Mouse (Mus musculus) monocyte, adult 2 months (primary cell): ENCODE measurements around the gene Hist4h4.
"Not testable (repeated sequence)": the region's sequence is repeated elsewhere in the genome, so short reads cannot be mapped to it uniquely, and the experiment has no call there.

Experiments used
- DNase-seq, 2 experiments: peaks; one replicate each; pipeline ENCODE4 v3.0.0; 2022; ENCODE audit warnings: low spot score in 2 of 2, low read depth in 1 of 2

Gene Hist4h4

DNA sequence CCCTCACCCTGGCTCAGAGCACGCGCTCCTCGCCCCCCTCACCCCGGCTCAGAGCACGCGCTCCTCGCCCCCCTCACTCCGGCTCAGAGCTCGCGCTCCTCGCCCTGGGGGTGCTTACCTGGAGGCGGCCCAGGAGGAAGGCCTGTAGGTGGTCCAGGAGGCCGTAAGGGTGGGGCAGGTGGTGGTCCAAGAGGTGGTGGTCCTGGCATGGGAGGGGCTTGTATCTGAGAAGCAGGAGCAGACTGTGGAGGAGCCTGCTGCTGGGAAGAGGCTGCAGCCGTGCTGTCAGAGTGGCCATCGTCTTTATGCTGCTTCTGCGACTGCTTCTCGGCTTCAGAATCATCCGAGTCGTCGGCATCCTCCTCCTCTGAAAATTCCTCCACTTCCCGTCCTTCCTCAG, 12.6 kb upstream of the Hist4h4 start:
- DNase-seq, result no peak

DNA sequence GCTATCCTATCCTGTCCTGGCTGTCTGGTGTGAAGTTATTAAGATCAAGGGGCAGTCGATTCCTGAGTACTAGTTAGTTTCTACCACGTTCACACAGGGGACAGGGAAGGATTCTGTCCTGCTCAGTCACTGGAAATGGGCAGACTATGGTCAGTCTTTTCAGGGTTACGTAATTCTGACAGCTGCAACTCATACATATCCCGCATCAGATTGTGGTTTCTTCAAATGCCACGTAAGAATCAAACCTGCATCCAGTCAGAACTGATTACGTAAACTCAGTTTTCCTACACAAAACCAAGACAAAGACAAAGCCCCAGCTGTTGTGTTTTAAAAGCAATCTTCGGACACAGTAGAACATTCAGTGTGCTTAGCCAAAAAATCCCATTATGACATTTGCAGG, 11.2 kb upstream of the Hist4h4 start:
- DNase-seq, result no peak

DNA sequence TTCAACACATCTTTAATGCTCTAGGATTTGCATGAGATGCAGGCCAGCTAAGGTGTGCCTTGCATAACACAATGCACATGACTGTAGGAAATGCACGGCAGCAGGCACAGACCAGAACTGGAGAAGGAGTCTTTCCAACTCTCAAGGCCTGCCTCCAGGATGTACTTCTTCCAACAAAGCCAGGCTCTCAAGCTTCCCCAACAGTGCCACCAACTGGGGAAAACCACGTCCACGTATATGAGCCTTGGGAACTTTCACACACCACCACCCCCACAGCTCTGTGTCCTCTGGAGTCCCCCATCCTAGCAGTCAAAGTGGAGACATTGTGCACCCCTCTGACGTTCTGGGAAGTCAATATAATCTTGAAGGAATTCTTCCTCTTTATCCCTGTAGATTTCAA, 8.9 kb upstream of the Hist4h4 start:
- DNase-seq, result no peak

GRCm38 (mm10) chr6:136811196-136811595, 7.0 kb upstream of the Hist4h4 start:
- no peak for DNase-seq

- no peak for DNase-seq
Observed at GRCm38 (mm10) chr6:136809673-136810072, 5.5 kb upstream of the Hist4h4 start.

- peak; percentile 66 to 78 for DNase-seq
Observed at GRCm38 (mm10) chr6:136809077-136809476, 4.9 kb upstream of the Hist4h4 start.

DNA sequence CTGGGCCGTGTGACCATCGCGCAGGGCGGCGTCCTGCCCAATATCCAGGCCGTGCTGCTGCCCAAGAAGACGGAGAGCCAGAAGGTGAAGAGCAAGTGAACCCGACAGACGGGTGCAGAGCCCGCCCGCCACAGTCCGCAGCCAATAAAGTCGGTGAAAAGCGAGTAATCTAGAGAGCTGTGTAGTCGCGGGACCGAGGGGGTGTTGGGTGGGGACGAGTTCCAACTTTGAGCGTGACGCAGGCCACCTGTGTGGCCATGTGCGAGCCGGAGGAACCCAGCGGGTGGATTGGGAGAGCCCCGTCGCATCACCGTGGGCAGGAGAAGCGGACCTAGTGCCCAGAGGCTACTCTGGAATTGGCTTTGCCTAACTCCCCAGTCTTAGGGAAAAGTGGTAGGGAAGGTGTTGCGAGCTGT, 4.4 kb upstream of the Hist4h4 start:
- peak in 1 of 2 experiments; percentile 59 for DNase-seq

GRCm38 (mm10) chr6:136808014-136808417, 3.8 kb upstream of the Hist4h4 start, which contains the start of gene H2afj:
TSS of gene H2afj (plus strand) at chr6:136808244.
- peak; percentile 91 to 95 for DNase-seq

DNA sequence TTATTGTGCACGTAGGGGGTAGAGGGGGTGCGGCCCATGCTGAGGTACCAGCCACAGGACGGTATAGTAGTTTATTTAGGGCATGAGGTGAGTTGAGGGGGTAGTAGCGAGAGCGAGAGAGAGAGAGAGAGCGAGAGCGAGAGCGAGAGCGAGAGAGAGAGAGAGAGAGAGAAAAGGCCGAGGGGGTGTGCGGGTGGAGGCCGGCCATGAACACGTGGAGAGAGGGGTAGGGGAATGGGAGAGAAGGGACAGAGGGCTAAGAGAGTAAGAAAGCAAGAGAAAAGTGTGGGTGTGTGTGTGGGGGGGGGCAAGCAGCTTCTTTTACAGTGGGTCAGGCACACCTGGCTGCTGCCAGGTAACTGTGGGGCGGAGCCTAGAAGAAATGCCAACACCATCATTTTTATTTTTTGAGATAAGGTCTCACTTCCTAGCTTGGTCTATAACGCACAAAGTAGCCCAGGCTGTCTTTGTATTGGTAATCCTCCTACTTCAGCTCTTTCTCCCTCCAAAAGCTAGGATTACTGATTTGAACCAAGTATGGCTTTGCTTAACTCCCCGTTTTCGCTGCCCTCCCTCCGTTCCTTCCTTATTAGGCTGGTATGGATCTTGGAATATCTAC, 3.3 kb upstream of the Hist4h4 start:
- no peak for DNase-seq

DNA sequence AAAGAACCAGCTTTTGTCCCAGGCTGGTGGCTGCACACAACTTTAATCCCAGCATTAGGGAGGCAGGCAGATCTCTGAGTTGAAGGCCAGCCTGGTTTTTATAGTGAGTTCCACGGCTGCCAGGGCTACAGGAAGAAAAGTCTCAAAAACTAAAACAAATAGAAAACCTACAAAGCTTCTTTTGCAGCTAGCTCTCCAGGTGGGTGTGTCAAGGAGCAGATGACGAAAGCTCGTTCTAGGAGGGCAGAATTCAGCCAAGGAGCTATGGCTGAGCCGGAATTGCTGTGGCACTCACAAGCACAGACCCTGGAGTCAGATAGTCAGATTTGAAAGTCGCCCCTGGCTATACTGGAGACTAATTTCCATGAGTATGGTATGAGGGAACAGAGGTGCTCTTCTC, 2.6 kb upstream of the Hist4h4 start:
- no peak for DNase-seq

- no peak for DNase-seq
Observed at GRCm38 (mm10) chr6:136805409-136805775, 1.2 kb upstream of the Hist4h4 start.

- DNase-seq, result no peak
Observed at GRCm38 (mm10) chr6:136804705-136805408, 642 bp upstream of the Hist4h4 start.

DNA sequence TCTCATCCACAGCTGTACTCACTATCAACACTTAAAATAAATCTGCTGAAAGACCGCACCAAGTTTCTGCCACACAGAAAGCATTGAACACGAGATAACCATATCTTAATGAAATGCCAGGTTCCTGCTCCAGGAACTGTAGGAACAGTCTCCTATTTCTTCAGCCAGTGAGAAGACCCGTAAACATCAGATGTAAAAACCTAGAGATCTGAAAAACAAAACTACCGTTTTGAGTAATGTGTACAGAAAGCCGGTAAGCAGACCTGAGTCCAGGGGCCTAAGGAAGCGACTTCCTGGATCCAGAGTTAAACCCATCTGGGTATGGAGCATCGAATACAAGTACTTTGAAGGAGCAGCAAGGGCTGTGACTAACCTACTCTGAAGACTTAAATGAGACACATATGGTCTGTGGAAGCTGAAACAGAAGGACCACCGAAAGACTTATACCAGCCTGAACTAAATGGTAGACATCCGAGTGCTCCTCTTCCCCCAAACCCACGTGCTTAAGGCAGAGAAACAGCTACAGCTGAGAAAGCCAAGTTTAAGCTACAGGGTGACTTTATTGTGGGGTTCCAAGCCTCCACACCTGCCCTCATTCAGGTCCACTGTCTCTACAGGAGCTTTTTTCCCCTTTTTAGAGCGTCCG, 999 bp downstream of the Hist4h4 start:
- DNase-seq, result no peak

GRCm38 (mm10) chr6:136801274-136801673, 2.9 kb downstream of the Hist4h4 start:
- no peak for DNase-seq

GRCm38 (mm10) chr6:136800710-136801109, 3.5 kb downstream of the Hist4h4 start:
- DNase-seq, result no peak

GRCm38 (mm10) chr6:136797874-136798693, 6.1 kb downstream of the Hist4h4 start:
- DNase-seq, result not testable (repeated sequence)

GRCm38 (mm10) chr6:136795850-136796249, 8.4 kb downstream of the Hist4h4 start:
- DNase-seq, result no peak

DNA sequence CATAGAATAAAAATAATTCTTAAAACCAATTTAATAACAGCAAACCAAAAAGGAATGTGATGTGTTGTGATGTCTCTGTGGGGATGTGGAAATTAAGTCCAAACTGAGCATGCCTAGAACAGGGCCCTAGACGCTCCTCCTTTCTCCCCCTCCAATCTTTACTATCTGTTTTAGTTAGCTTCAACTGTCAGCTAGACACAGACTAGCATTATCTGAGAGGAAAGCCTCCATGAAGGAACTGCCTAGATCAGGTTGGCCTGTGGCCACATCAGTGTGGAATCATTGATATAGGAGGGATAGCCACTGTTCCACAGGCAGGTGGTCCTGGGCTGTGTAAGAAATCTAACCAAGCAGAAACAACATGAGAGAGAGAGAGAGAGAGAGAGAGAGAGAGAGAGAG, 9.1 kb downstream of the Hist4h4 start:
- DNase-seq, result no peak

- DNase-seq, result no peak
Observed at GRCm38 (mm10) chr6:136793831-136794525, 10.2 kb downstream of the Hist4h4 start.

DNA sequence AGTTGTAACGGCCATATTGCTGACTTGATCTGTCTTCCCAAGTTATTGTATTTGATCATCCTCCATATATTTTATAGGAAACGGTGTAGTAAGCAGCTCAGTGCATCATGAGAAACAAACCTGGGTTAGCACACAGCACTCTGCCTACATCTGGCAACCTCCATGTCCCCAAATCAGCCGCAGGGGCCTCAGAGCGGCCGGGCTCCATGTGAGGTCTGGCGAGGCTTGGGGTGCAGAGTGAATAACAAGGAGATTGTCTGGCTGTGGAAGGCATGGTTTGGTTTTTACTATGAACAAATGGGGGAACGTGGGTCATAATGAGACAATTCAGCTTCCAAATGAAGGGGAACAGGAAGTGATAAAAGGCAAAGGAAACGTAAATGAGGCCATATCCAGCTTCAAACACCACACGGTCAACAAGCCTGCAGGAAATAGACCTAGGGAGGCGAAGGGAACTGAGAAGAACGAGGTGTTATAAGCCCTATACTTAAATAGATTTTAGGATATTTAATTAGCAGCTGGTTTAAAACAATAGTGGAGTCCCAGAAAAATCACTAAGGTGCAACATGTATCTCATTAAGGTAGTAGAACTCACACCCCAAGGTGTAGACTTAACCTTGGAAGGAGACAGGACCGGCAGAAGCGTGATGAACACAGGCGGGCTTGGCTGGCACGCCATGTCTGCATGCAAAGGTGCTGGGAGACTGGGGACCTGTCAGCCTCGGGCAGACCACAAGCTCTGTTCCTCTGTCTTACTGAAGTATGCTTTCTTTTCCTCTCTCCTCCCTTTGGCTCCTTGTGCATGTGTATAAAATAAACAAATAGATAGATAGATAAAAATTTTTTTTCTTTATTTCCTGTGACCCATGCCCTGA, 11.1 kb downstream of the Hist4h4 start:
- no peak for DNase-seq
